Comparison of ENCODE assay signal across 8 mouse cellular contexts in genomic region chr5:41844147-41844529, GRCm38 (mm10). TPM values are rescaled to one million over a fixed set of nuclear protein-coding genes. Genes with fewer than 3 reads are reported as not detected.
DNase-seq lines count a peak whose midpoint lies in the region; ATAC-seq and TF ChIP-seq lines count a peak whose summit lies in the region.

TSS of gene Bod1l (minus strand) at chr5:41844315.

- POLR2A ChIA-PET in Patski (lab: Charles Lee): interaction anchor here (0.7 kb wide), 1 partner anchor 49 kb away, joined by 3 read pairs; no protein-coding TSS in a partner anchor

- no peaks in the 10 kb centered on the region for H3K36me3 ChIP-seq in hindbrain, embryonic 13.5 days

- ATAC-seq in Patski: peak; percentile 93
- ATAC-seq in hindbrain, embryonic 13.5 days (ENCODE audit: low FRiP score): peak; percentile 98

- under 1% methylated on average over 38 of the region's 38 CpGs for WGBS in hindbrain, embryonic 13.5 days

- in situ Hi-C loops in Patski (cut with MboI; ENCODE audit: low pct_unique_long_range_greater_than_20kb): no loop called here

- CTCF ChIA-PET in Patski (lab: Charles Lee): interaction anchor here (1.6 kb wide), 1 partner anchor 9 kb away, joined by 4 read pairs; no protein-coding TSS in a partner anchor

- TF ChIP-seq CTCF in Patski (IDR thresholded peaks at IDR 0.05): peak; percentile 97

- no peaks in the 10 kb centered on the region for H3K27me3 ChIP-seq in Patski
- H3K27me3 ChIP-seq in hindbrain, embryonic 13.5 days: no peaks in the 10 kb centered on the region

- DNase-seq in Patski (ENCODE audit: low read depth, low spot score): peak; percentile 89
- DNase-seq in cerebellum, postnatal 14 days: peak; percentile 97 to 98
- peak; percentile 94 to 96 for DNase-seq in frontal cortex, postnatal 14 days (ENCODE audit: low spot score in 2 of 2)
- peak; percentile 95 to 98 for DNase-seq in layer of hippocampus, postnatal 25 days (ENCODE audit: extremely low spot score in 1 of 2, low spot score in 1 of 2)
- peak; percentile 97 for DNase-seq in lung, postnatal 25 days (ENCODE audit: low spot score)
- DNase-seq in retina, embryonic 14.5 days (ENCODE audit: low spot score): peak; percentile 94
- peak; percentile 97 for DNase-seq in thymus, postnatal 4 days

- no peaks in the 10 kb centered on the region for H3K9me3 ChIP-seq in hindbrain, embryonic 13.5 days

- H3K27ac ChIP-seq in hindbrain, embryonic 13.5 days: peak within 1 kb of the TSS; percentile 62

- H3K9ac ChIP-seq in hindbrain, embryonic 13.5 days: peak within 1 kb of the TSS; percentile 94

- H3K4me1 ChIP-seq in hindbrain, embryonic 13.5 days (replicated peaks): peaks cover 22% of the 10 kb centered on the region

- peak within 1 kb of the TSS; percentile 92 for H3K4me2 ChIP-seq in hindbrain, embryonic 13.5 days

- H3K4me3 ChIP-seq in hindbrain, embryonic 13.5 days: peak within 1 kb of the TSS; percentile 93

RNA-seq across cellular contexts. Expression of gene Bod1l, which starts in this region (rescaled TPM):
- 26.5 TPM for polyA plus RNA-seq in Patski (2021)
- polyA plus RNA-seq in hindbrain, embryonic 13.5 days (2015; fragmentation: Nextera tagmentation; extraction: Ambion mirVana): 30.6 and 30.8 TPM in 2 replicates
- 10 to 100 TPM; 34.5 to 39.2 TPM for total RNA-seq in layer of hippocampus, postnatal 25 days (2021)

Comparison
In these comparisons a context has a peak if more than half of its experiments do, and no peak if none do; other contexts are left out.
1. Peak in every context shown above with its lines: DNase-seq, ATAC-seq, H3K4me3 ChIP-seq and H3K27ac ChIP-seq.